Mouse (Mus musculus) CD8-positive naive resting alpha-beta T cell, adult 2 months (primary cell): ENCODE measurements around the gene Lsamp.

Experiments used
- DNase-seq, 2 experiments: peaks; one replicate each; pipeline ENCODE4 v3.0.0; 2022; ENCODE audit warnings: low read depth in 2 of 2, low spot score in 2 of 2

Gene Lsamp

DNA sequence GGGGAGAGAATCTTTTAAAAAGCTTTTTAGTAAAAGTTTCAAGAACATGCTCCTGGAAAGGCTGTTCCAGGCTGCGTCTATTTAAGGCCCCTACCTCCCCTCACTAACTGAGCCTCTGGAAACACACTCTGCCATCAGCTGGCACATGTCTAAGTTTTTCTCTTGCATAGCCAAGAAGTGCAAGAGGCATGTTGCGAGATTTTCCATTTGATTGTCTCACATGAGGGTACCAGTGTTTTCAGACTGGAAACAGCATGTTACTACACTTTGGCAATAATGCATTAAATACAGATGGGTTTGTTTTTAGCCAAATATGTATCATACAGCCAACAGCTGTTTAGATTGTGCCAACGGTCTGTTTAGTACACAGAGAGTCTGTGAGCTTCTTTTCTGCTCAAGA, 958.1 kb downstream of the Lsamp start:
- DNase-seq = no peak

DNA sequence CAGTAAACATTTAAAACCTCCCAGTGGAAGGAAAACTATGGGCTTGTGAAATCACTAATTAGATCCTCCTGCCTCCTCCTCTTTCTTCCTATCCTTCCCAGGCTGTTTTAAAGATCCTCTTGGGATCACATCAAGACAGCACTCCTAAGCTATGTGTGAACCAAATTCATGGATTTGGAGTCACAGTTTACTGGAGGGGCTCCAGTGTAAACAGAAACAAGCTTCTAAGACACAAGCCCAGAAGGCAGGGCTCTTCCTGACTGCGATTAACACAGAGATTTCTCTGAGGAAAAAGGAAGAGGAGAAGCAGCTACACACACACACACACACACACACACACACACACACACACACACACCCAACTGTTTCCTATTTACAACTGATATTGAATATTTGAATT, 961.7 kb downstream of the Lsamp start:
- DNase-seq = no peak

DNA sequence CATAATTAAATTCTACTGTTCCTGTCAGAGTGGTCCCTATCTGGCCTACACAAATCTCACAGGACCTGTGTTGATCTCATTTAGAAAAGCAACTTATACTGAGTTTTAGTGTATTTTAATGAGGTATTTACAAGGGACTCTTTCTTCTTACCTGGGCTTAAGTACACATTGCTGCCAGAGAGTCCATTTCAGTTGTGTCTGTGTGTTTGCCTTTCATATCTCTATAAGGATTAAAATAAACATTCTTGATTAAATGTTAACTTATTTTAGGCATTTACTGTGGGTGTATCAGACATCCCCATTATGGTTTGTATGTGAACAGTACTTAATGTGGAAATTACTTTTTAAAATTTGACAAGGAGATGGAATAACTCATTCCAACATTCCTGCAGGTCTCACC, 963.9 kb downstream of the Lsamp start:
- DNase-seq = no peak

DNA sequence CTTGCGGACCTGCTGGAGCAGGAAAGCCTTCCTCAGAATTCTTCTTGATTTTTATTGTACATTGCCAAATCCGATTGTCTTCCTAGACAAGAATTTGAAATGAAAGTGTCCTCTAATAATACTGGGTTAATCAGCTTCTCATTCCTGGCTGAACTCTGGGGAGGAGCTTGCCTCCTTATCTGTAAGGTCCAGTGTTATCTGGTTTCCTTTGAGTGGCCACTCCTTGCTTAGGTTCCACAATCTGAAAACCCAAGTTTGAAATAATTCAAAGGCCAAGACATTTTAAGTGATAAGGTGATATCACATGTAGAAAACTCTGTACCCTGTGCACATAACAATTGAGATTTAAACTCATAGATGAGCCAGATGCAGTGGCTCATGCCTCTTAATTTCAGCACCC, 975.0 kb downstream of the Lsamp start:
- DNase-seq = no peak

DNA sequence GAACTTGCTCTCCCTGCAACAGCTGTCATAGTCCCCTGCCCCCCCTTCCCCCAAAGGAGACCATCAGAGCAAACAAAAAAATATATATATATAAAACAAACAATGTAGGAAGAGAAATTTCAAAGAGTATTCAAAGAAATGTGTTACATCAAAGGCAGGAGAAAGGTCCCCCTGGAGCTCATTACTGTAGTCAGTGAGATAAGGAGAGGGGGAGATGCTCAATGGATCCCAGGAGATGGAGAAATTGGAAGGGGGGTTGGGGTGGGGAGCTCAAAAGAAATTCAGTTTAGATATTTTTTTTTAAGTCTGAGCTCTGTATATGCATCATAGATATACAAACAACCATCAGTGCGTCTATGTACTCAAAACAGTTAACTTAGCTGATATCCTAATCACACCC, 976.4 kb downstream of the Lsamp start:
- no peak for DNase-seq

DNA sequence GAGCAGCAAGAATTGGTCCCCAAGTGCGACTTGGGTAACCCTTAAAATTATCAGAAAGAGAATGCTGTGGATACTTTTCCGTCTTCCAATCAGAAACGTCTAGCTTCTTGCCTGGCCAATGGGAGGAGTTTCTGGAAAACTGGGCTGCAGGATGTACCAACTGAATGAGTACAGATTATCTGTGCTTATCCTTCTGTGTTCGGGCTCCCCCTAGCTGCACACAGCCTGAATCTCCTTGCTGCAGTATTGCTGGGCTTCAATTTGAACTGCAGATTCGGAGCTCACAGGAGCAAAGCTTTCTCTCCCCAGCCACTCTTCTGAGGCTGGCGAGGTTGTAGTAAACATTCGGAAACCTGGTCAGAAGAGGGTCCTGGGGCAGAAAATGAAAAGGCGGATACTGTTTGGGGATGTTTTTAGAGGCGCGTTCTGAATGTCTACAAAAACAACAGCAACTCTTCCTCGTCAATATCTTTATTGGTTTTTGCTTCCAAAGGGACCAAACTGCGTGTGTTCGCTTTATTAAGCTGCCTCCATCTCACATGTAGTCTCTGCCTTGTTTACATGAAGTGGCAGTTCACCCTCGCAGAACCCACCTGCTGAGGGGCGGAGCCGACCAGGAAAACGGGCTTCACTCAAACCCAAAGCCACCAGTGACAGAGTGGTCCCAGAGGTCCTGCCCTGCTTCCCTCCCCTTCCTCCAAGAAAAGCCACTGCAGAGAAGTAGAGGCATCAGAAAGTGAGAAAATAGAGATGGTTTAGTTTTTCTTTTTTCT, 984.1 kb downstream of the Lsamp start:
- DNase-seq = no peak

DNA sequence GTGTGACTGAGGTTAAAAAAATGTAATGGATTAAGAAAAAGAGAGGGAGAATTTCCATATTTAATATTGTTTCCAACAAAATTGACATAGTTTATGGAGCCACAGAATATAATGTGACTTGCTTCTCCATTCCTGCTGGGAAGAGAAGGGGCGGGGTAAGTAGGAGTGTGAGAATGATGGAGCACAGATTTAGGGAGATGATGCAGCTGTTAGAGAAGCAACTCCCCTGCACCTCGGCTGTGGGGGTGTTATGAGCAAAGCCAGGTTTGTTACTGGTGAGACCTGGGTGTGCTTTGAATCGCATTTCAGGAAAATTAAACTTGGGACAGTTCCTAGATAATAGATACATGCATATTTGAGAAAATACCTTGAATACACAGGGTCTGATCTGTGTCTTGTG, 987.2 kb downstream of the Lsamp start:
- DNase-seq = no peak

DNA sequence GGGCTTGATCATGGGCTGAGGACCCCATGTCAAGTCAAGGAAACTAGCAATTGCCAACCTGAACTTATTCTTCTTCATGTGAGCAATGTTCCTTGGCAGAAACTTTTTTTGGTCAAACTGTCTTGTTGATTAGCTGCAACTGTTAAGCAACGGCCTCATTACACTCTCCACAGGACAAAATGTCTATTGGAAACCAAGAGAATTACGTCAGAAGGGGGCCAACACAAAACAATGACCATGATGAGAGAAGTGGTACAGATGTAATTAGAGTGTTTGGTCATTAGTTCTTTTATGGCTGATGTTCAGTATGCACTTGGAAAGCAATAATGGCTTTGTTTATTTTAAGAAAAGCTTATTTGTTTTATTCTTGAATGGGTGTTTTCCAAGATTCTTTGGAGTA, 989.9 kb downstream of the Lsamp start:
- no peak for DNase-seq

DNA sequence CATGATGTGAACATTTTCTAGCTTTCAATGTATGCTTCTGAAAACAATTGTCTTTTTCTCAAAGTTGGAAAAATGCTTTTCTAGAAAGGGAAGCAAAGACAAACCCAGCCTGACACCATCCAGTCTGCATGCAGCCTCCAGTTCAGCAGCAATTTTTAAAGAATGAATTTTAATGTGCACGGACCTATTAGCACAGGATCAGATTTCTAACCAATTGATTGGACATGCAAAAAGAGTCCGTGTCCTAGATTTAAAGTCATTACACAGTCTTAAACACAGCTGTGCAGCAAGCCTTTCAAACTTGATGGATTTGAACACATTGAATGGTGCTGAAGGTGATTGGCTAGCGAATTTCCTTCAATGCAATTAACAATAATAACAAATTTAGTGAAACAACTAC, 998.9 kb downstream of the Lsamp start:
- no peak for DNase-seq

DNA sequence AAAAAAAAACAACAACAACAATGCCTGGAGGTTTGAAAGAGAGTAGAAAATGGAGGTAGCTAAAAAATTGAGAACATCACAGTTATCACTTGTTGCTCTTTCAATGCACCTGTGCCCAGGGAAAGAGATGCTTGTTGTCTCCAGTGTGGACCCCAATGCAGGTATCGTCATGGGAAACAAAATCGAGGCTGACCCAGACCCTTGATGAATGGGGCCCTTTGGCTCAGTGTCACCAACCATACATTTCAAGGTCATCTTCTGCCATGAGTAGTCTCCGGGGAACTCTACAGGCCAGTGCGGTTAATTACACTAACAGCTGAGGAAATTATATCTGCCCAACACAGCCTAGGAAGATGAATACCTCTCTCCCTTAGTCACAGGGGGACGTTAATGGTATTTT, 1023.4 kb downstream of the Lsamp start:
- no peak for DNase-seq

DNA sequence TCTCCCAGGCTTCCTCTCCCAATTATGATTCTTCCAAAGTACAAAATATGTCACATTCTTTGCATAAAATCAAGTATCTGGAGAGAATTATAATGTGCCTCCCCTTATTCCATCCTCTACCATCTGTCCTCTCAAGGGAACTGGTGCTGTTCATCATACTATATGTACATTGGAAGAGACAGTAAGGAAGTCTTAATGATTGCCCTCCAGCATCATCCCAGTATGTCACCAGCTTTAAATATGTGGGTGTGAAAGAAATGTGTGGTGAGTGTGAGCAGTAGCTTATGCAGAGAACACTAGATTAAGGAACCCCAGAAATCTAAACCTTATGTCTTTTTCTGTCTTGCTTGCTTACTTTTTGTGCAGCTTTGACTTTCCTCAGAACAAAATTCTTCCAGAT, 1050.6 kb downstream of the Lsamp start:
- no peak for DNase-seq

DNA sequence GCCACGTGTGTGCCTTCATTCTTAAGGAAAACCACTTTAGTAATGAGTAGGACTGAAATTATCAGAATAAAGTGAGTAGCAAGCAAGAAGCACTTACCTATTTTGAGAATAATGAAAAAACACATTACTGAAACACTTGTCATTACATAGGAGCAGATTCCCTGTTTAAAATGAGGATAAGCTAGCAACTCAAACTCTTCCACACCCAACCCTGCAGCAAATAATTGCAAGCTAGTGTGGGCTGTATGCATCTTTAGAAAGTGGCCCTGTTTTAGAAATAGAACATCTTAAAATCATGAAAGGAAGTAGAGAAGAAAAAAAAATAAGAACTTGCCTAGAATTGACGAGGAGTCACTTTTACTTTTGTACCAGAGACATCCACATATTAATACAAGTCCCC, 1057.5 kb downstream of the Lsamp start:
- no peak for DNase-seq

DNA sequence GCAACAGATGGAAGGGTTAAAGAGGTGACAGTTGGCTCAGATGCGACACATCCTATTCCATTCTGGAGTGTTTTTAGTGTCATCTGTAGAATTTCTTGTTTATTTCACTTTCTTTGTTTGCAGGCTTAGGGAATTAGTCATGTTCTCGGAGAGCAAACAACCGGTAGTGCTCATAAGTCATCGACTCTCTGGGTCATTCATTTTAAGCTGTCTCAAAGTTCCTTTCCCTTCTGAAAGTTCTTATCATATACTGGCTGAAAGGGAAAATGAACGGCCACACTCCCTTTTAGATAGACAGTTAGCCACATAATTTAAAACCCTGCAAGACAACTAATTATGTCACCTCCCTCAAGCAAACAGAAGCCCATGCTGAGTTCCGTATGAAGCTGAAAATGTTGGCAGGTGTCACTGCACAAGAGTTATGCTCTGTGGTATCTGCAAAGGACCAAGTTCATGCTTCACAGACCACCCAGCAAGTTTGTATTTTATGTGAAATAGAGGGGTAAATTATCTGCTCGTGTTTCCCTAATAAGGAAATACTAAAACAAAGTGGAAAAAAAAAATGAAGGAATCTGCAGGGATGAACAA, 1079.2 kb downstream of the Lsamp start:
- no peak for DNase-seq

DNA sequence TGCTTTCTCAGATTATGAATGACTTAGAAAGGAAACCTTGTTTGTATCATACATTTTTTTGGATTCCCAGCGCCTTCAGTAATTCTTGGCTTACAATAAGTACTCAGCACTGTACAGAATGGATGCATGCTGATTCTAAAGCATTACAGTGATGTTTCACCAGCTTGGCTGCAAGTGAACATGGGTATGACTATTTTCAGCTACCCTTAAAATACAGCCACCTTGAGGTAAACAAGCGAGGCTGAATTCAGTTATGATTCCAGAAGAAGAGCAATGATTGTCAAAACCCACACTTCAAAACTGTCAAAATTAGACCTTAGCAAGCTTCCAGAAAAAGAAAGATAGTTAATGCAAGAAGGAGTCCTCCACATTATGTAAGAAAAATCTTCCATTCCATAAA, 1089.3 kb downstream of the Lsamp start:
- DNase-seq = no peak

DNA sequence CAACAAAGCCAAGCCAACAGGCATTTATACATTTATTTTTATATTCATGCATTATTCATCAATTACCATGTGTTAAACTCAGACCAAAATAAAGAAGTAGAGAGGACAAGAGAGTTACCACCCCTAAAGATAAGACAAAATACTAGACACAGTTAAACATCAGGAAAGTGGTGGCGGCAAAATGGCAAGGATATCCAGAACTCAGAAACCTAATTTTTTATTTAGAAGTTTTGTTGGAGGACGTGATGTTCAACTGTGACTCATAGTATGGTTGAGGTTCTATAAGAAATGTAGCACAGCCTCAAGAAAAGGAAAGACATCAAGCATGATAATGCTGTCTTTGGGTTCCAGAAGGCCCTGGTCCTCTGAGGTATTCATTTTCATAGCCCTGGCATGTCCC, 1104.5 kb downstream of the Lsamp start:
- DNase-seq = no peak

DNA sequence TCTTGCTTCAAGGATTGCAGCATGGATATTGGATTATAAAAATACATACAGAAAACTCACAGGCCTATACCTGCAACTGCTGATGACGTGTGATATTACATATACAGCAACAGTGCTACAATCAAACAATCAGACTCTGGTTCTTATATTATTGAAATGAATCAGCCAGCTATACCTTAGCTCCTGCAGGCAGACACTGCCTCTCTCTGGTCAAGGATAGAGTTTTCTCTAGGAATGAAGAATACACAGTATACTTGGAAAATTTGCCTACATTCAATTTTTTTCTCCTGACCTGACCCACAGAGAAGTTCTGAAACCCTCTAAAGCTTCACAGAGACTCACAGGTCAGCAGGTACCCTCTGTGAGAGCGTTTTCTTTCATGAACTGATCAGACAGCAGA, 1105.9 kb downstream of the Lsamp start:
- no peak for DNase-seq

DNA sequence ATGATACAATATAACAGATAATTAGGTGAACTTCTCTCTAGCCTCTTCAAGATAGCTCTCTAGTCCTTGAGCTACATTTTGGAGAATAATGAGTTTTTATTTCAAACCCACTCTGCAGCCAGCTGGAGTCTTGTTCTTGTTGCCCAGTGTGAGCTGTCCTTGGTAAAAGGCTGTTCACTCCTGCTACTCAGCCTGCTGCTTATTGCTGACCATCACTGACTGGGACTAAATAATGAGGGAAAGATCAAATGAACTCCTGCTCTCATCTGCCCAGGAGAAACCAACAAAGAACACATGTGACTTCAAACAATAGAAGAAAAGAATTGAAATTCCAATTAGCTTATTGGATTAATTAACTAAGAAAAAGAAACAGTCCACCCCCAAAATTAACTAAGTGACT, 1107.1 kb downstream of the Lsamp start:
- no peak for DNase-seq

DNA sequence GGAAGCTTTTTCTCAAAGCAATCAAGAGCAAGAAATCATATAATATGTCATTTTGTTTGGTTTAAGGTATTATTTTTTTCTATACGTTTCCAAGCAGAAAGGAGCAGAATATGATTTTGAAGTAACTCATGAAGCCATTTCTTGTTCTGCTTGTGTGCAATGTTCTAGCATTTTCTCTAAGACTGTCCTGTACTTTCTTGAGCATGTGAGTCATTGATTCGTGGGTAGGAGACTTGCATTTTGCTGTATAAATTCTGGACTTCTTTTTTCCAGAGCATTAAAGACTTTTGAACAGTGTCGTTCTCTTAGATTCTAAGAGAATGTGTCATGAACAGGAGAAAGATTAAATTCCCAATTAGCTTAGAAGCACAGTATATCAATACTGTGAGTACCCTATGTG, 1118.6 kb downstream of the Lsamp start:
- no peak for DNase-seq

DNA sequence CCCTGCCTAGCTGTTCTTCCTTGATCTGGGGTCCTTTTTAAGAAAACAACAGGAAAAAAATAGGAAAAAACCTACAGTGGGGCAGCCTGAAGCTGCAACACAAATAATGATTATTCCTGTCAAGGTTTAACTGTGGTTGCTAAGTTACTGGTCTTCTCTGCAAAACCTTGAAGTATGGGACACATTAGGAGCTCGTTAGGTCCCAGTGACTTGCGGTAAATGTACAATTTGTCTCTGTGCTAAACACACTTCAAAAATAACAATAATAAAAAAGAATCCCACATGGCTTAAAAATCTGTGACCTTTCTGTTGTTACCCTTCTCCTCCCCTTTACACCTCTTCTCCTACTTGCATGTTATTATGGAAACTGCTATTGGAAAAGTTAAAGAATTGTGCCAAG, 1140.2 kb downstream of the Lsamp start:
- no peak for DNase-seq

DNA sequence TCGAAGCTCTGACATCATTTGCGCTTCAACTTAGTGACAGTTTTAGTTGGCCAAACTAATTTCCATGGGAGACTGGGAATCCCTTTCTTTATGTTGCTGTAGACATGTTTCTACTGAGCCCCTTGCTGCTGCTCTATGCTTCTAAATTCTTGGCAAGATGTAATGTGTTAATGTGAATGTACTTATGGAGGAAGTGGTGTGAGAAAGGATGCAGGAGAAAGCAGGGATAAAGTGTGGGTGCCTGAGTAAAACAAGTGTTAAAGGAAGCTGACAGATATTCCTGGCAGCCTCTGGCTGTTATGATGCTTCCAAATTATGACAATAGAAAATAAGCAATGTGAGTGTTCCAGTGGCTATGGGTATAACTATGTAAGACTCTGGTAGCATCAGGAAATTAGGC, 1140.9 kb downstream of the Lsamp start:
- no peak for DNase-seq

DNA sequence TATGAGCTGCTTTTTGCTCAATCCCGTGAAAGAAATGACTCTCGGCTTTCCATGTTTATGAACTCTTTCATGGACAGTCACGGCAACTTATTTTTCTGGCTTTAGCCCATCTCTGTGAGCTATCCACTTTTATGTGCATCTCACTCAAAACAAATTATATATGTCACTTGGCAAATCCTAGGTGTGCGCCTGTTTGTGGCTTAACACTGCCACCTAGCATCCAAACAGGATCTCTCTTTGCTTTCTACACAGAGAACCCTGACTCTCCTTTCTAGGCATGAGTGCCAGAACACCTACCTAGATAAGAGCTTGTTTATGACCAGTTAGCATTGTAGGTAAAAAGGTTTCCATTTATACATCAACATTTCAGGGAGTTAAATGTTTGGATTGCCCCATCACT, 1146.9 kb downstream of the Lsamp start:
- DNase-seq = no peak

DNA sequence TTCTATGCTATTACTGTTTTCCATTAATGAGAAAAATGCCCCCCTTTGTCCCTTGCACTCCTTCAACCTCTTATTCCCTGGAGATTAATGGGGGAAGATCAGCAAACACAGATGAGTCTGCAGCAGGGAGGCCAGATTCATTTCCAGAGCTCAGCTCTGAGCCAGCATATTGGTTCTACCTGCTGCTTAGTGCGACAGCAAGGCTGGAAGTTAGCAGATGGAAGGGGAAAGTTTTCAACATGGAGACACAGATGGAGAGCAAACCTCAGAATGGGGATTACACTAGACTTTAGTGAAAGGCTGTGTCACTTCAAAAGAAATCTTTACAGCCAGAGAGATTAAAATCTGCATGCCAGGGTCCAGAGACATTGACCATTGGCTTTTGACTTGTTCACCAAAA, 1188.7 kb downstream of the Lsamp start:
- DNase-seq = no peak

DNA sequence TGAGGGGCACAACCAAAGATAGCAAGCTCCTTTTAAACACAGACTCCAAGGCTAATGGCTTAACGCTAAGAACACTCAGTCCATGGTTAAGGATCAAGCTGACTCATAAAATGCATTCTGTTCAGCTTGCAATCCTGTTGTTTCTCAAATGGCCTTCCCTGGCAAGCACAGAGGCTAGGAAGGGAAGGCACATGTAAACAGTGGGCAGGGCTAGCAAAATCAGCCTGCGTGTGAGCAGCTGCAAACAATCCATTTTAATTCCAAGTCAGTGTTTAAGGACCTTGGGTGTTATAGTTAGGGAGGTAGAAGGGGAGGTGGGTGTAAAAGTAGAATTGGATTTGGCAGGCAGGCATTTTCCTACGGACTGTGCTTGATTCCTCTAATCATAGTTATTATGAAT, 1195.4 kb downstream of the Lsamp start:
- no peak for DNase-seq
